Mouse (Mus musculus) 3134 (cell line): ENCODE data around the gene Urah.

Source experiments
- DNase-seq: peaks from one replicate; pipeline ENCODE4 v3.0.0-alpha.2; 2011; ENCODE audit warnings: low spot score; ENCODE audit not compliant: insufficient read length; ENCODE audit errors: extremely low read depth

Urah gene

GRCm38 (mm10) chr7:140834968-140835757 lies at the start of gene Urah:
Gene Urah, plus strand, starts transcription at chr7:140835018.
- no peak for DNase-seq

DNA sequence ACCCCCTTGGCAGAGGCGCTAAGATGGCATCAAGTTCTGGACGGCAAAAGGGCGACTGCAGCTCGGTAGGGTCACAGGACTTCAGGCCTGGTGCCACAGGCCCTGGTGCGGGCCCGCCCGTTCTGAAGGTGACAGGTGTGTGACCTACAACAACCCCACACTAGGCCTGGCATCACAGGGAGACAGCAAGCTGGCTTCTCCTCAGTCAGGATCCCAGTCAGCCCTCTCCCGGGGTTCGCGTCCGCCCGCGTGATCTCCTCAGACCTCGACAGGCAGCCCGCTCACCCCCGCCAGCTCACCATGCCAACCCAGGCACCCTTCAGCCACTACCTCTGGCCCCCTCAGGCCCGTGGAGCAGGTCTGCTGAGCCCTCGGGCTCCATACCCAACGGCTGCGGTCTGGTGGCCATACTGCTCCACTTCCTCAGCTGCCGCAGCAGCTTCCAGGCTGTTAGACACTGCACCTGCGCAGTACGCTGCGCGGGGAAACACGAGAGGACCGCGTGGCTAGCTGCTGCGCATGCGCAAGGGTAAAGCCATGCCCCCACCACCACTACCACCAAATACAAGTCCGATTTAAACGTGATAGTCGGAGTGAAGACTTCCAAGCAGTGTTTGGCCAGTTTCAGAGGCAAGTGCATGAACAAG lies 47.3 kb upstream of the Urah start, which contains the start of gene Syce1:
Gene Syce1 (minus strand): TSS at position 447 of the 647 bp plus-strand sequence.
- DNase-seq = peak; percentile 11

GRCm38 (mm10) chr7:140788053-140788435 lies 46.8 kb upstream of the Urah start:
- no peak for DNase-seq

- no peak for DNase-seq
These were observed 41.3 kb upstream of the Urah start for GRCm38 (mm10) chr7:140793541-140793940.

- DNase-seq = no peak
These were observed 37.2 kb upstream of the Urah start for GRCm38 (mm10) chr7:140797619-140798018.

- DNase-seq = no peak
These were observed 36.6 kb upstream of the Urah start for GRCm38 (mm10) chr7:140798212-140798611.

- DNase-seq = no peak
These were observed 32.2 kb upstream of the Urah start for GRCm38 (mm10) chr7:140802629-140803028.

GRCm38 (mm10) chr7:140805704-140806103 lies 29.1 kb upstream of the Urah start:
- DNase-seq = no peak

DNA sequence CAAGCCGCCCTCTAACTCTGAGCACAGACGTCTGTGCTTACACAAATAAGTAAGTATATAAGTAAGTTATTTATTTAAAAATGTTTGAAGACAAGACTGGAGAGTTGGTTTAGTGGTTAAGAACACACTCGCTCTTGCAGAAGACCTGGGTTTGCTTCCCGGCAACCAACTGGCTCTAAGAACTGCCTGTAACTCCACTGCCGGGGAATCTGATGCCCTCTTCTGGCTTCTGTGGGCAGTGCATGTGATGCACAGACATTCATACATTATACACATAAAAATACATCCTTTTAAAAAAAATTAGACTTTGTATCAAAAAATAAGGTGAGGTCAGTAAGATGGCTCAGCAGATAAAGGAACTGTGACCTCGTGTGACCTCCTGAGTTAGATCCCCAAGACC lies 24.3 kb upstream of the Urah start:
- DNase-seq = no peak

- DNase-seq = no peak
These were observed 23.1 kb upstream of the Urah start for GRCm38 (mm10) chr7:140811714-140812113.

GRCm38 (mm10) chr7:140812850-140813249 lies 22.0 kb upstream of the Urah start:
- DNase-seq = no peak

GRCm38 (mm10) chr7:140820173-140820572 lies 14.6 kb upstream of the Urah start:
- no peak for DNase-seq

- DNase-seq = no peak
These were observed 13.5 kb upstream of the Urah start for GRCm38 (mm10) chr7:140821305-140821652.

GRCm38 (mm10) chr7:140821653-140822329 lies 13.0 kb upstream of the Urah start, which contains the start of gene Zfp941:
Gene Zfp941, minus strand, starts transcription at chr7:140822178.
- DNase-seq = no peak

GRCm38 (mm10) chr7:140822731-140823130 lies 12.1 kb upstream of the Urah start:
- no peak for DNase-seq

- peak; percentile 35 for DNase-seq
These were observed 6.5 kb upstream of the Urah start for GRCm38 (mm10) chr7:140828171-140828881.

DNA sequence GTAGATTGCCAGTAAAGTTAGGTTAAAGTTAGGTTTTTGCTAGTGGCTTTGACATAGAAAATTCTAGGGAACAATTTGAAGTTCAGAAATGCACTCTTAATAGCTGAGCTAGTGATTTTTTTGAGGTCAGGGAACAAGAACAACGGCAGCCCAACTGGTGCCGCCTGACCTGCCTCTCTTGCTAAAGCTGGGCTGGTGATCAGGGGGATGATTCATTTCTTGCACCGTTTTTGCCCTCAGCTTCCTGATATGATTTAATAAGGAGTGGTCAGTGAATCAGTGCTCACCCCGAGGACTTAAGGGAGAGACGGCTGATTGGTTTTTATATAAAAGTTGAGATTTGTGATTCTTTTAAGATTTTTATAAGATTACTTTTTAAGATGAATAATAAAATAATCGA lies 3.4 kb upstream of the Urah start:
- no peak for DNase-seq

- no peak for DNase-seq
These were observed 1.5 kb upstream of the Urah start for GRCm38 (mm10) chr7:140833341-140833740.

DNA sequence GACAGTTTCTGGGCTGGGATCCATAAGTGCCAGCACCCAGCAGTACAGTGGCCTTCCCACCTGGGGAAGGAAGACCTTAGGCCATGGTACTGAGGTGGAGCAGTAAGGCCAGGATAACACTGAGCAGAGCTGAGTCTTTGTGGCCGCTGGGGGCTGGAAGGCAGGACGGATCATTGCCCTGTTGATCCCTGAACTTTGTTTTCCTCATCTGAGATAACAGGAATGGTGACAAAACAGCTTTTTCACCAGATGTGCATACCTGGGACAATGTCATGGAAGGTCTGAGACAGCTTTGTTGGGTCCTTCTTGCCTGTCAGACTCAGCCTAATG lies 905 bp downstream of the Urah start:
- DNase-seq = no peak

DNA sequence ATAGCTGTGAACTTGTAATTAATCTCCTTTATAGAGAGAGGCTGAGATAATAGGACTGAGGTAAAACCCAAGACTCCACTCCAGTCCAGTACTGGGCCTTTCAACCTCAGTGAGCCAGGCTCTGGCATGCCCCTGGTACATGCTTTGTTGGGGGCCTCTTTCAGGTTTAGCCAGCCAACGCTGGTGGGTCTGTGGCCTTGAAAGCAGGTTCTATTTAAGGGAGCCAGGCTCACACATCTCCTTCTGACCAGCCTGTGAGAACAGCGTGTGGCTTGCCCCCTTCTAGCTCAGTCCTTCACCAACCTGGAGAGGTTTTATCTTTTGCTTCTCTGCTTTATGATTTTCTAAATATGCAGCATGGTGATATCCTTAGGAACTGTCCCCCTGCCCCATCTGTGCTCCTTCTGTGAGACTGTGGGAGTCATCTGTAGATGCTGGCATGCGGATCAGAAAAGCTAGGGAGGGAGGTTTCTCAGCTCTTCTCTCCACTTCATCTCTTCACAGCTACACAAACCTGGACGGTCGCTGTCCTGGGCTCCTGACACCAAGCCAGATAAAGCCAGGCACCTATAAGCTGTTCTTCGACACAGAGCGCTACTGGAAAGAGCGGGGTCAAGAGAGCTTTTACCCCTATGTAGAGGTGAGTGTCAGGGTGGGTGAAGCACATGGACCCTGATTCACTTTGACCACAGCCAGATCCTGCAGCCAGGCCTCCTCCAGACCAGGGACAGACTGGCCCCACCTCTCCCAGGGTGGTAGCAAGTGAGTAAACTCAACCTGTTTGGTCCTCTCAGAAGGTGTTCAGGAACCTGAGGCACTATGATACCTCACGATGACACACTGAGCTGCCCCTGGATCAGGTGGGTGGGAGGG lies 1.7 kb downstream of the Urah start:
- DNase-seq = no peak
